Mouse (Mus musculus): ENCODE measurements around the gene Nxpe4. TPM values are rescaled to one million over a fixed set of nuclear protein-coding genes. Genes with fewer than 3 reads are reported as not detected.

Gene Nxpe4
- polyA plus RNA-seq, 1 experiment, result 4.1 TPM

GRCm38 (mm10) chr9:48244175-48244574, 82.4 kb downstream of the Nxpe4 start:
- no peak for TF ChIP-seq CTCF (IDR thresholded peaks at IDR 0.05; ENCODE audit: control insufficient read depth, insufficient read depth, low read length)
- no peak for TF ChIP-seq POLR2A (IDR thresholded peaks at IDR 0.05; ENCODE audit: borderline replicate concordance, control insufficient read depth, low read depth, low read length)
- WGBS, result 65% methylated on average over 3 of the region's 3 CpGs
- Histone ChIP-seq H3K4me3 (replicated peaks; ENCODE audit: control insufficient read depth, low read depth, low read length) (no peak overlapping the region), H3K27ac (ENCODE audit: control insufficient read depth, insufficient read depth, low read depth, low read length, poor library complexity) (no peak overlapping the region), H3K4me1 (ENCODE audit: control insufficient read depth, insufficient read depth, low read length) (no peaks in the 10 kb centered on the region)

- no peak overlapping the region for H3K4me3 ChIP-seq (replicated peaks; ENCODE audit: control insufficient read depth, low read depth, low read length)
- H3K4me1 ChIP-seq (ENCODE audit: control insufficient read depth, insufficient read depth, low read length), result no peaks in the 10 kb centered on the region
- H3K27ac ChIP-seq (ENCODE audit: control insufficient read depth, insufficient read depth, low read depth, low read length, poor library complexity), result no peak overlapping the region
- TF ChIP-seq CTCF (IDR thresholded peaks at IDR 0.05; ENCODE audit: control insufficient read depth, insufficient read depth, low read length) (no peak), POLR2A (IDR thresholded peaks at IDR 0.05; ENCODE audit: borderline replicate concordance, control insufficient read depth, low read depth, low read length) (no peak)
- WGBS, result 73% methylated on average over 1 of the region's 1 CpGs
Measured at GRCm38 (mm10) chr9:48245525-48245924, 83.7 kb downstream of the Nxpe4 start.

- H3K4me1 ChIP-seq (ENCODE audit: control insufficient read depth, insufficient read depth, low read length), result no peaks in the 10 kb centered on the region
- no peak for TF ChIP-seq POLR2A (IDR thresholded peaks at IDR 0.05; ENCODE audit: borderline replicate concordance, control insufficient read depth, low read depth, low read length)
- TF ChIP-seq CTCF (IDR thresholded peaks at IDR 0.05; ENCODE audit: control insufficient read depth, insufficient read depth, low read length), result no peak
- H3K4me3 ChIP-seq (replicated peaks; ENCODE audit: control insufficient read depth, low read depth, low read length), result no peak overlapping the region
- H3K27ac ChIP-seq (ENCODE audit: control insufficient read depth, insufficient read depth, low read depth, low read length, poor library complexity), result no peak overlapping the region
- 82% methylated on average over 5 of the region's 5 CpGs for WGBS
Measured at GRCm38 (mm10) chr9:48247276-48247675, 85.5 kb downstream of the Nxpe4 start.

GRCm38 (mm10) chr9:48252236-48252635, 90.4 kb downstream of the Nxpe4 start:
- H3K4me1 ChIP-seq (ENCODE audit: control insufficient read depth, insufficient read depth, low read length), result no peaks in the 10 kb centered on the region
- WGBS, result 7% methylated on average over 8 of the region's 8 CpGs
- no peak overlapping the region for H3K27ac ChIP-seq (ENCODE audit: control insufficient read depth, insufficient read depth, low read depth, low read length, poor library complexity)
- no peak overlapping the region for H3K4me3 ChIP-seq (replicated peaks; ENCODE audit: control insufficient read depth, low read depth, low read length)
- TF ChIP-seq POLR2A (IDR thresholded peaks at IDR 0.05; ENCODE audit: borderline replicate concordance, control insufficient read depth, low read depth, low read length) (no peak), CTCF (IDR thresholded peaks at IDR 0.05; ENCODE audit: control insufficient read depth, insufficient read depth, low read length) (no peak)

- TF ChIP-seq CTCF (IDR thresholded peaks at IDR 0.05; ENCODE audit: control insufficient read depth, insufficient read depth, low read length) (no peak), POLR2A (IDR thresholded peaks at IDR 0.05; ENCODE audit: borderline replicate concordance, control insufficient read depth, low read depth, low read length) (no peak)
- no peak overlapping the region for H3K4me3 ChIP-seq (replicated peaks; ENCODE audit: control insufficient read depth, low read depth, low read length)
- H3K27ac ChIP-seq (ENCODE audit: control insufficient read depth, insufficient read depth, low read depth, low read length, poor library complexity), result no peak overlapping the region
- no peaks in the 10 kb centered on the region for H3K4me1 ChIP-seq (ENCODE audit: control insufficient read depth, insufficient read depth, low read length)
- 69% methylated on average over 9 of the region's 9 CpGs for WGBS
Measured at GRCm38 (mm10) chr9:48257001-48257400, 95.2 kb downstream of the Nxpe4 start.

- no peak overlapping the region for H3K27ac ChIP-seq (ENCODE audit: control insufficient read depth, insufficient read depth, low read depth, low read length, poor library complexity)
- no peak overlapping the region for H3K4me3 ChIP-seq (replicated peaks; ENCODE audit: control insufficient read depth, low read depth, low read length)
- 42% methylated on average over 12 of the region's 12 CpGs for WGBS
- peak; percentile 18; the same call in 1 of the 2 replicates for TF ChIP-seq CTCF (IDR thresholded peaks at IDR 0.05; ENCODE audit: control insufficient read depth, insufficient read depth, low read length)
- TF ChIP-seq POLR2A (IDR thresholded peaks at IDR 0.05; ENCODE audit: borderline replicate concordance, control insufficient read depth, low read depth, low read length), result no peak
- H3K4me1 ChIP-seq (ENCODE audit: control insufficient read depth, insufficient read depth, low read length), result no peaks in the 10 kb centered on the region
Measured at GRCm38 (mm10) chr9:48257741-48258423, 96.1 kb downstream of the Nxpe4 start.

GRCm38 (mm10) chr9:48264616-48265015, 102.8 kb downstream of the Nxpe4 start:
- Histone ChIP-seq H3K4me1 (ENCODE audit: control insufficient read depth, insufficient read depth, low read length) (no peaks in the 10 kb centered on the region; the same call in 1 of the 2 replicates), H3K27ac (ENCODE audit: control insufficient read depth, insufficient read depth, low read depth, low read length, poor library complexity) (no peak overlapping the region), H3K4me3 (replicated peaks; ENCODE audit: control insufficient read depth, low read depth, low read length) (no peak overlapping the region)
- TF ChIP-seq CTCF (IDR thresholded peaks at IDR 0.05; ENCODE audit: control insufficient read depth, insufficient read depth, low read length) (no peak), POLR2A (IDR thresholded peaks at IDR 0.05; ENCODE audit: borderline replicate concordance, control insufficient read depth, low read depth, low read length) (no peak)
- WGBS, result 78% methylated on average over 6 of the region's 6 CpGs

- no peaks in the 10 kb centered on the region; the same call in 1 of the 2 replicates for H3K4me1 ChIP-seq (ENCODE audit: control insufficient read depth, insufficient read depth, low read length)
- 78% methylated on average over 4 of the region's 4 CpGs for WGBS
- no peak overlapping the region for H3K4me3 ChIP-seq (replicated peaks; ENCODE audit: control insufficient read depth, low read depth, low read length)
- TF ChIP-seq POLR2A (IDR thresholded peaks at IDR 0.05; ENCODE audit: borderline replicate concordance, control insufficient read depth, low read depth, low read length) (no peak), CTCF (IDR thresholded peaks at IDR 0.05; ENCODE audit: control insufficient read depth, insufficient read depth, low read length) (no peak)
- no peak overlapping the region for H3K27ac ChIP-seq (ENCODE audit: control insufficient read depth, insufficient read depth, low read depth, low read length, poor library complexity)
Measured at GRCm38 (mm10) chr9:48265491-48265890, 103.7 kb downstream of the Nxpe4 start.

Measured in bone marrow, adult 2 months (tissue).